Mouse (Mus musculus) stomach, postnatal 0 days (tissue): ENCODE results near the gene N4bp2l2. TPM values are rescaled to one million over a fixed set of nuclear protein-coding genes. Genes with fewer than 3 reads are reported as not detected.
"Not testable (repeated sequence)": the region's sequence is repeated elsewhere in the genome, so short reads cannot be mapped to it uniquely, and the experiment has no call there.

ENCODE experiments used
- ATAC-seq: fragments of 200-750 bp; cut with Nextera tagmentation; 2 replicates; pipeline ENCODE4 v1.8.0; 2017; ENCODE audit not compliant: low FRiP score, low TSS enrichment
- DNase-seq: peaks from one replicate; pipeline ENCODE4 v3.0.0-alpha.2; 2016; ENCODE audit warnings: low spot score
- H3K27ac ChIP-seq: fragments of 300-500 bp; sonication (generic); replicated peaks from 2 replicates; pipeline ENCODE4 v1.5.1; 2014; ENCODE audit warnings: mild to moderate bottlenecking, control low read depth
- H3K27me3 ChIP-seq: fragments of 300-500 bp; sonication (generic); 2 replicates; pipeline ENCODE4 v1.6.1; 2014; ENCODE audit warnings: low read length; ENCODE audit not compliant: control insufficient read depth, insufficient read depth
- H3K36me3 ChIP-seq: fragments of 300-500 bp; sonication (generic); 2 replicates; pipeline ENCODE4 v1.6.1; 2014; ENCODE audit warnings: low read length, mixed read lengths; ENCODE audit not compliant: control insufficient read depth, insufficient read depth
- H3K4me1 ChIP-seq: fragments of 300-500 bp; sonication (generic); replicated peaks from 2 replicates; pipeline ENCODE4 v1.6.1; 2014; ENCODE audit warnings: antibody characterized with exemption; ENCODE audit not compliant: control insufficient read depth, insufficient read depth
- H3K4me2 ChIP-seq: fragments of 300-500 bp; sonication (generic); replicated peaks from 2 replicates; pipeline ENCODE4 v1.6.1; 2014; ENCODE audit warnings: low read depth, mild to moderate bottlenecking, control low read depth, moderate library complexity
- H3K4me3 ChIP-seq: fragments of 300-500 bp; sonication (generic); 2 replicates; pipeline ENCODE4 v1.5.1; 2014; ENCODE audit warnings: low read depth, low read length, control low read depth
- H3K9ac ChIP-seq: fragments of 300-500 bp; sonication (generic); 2 replicates; pipeline ENCODE4 v1.6.1; 2014; ENCODE audit warnings: mild to moderate bottlenecking, low read length, control low read depth, mixed read lengths
- H3K9me3 ChIP-seq: fragments of 300-500 bp; sonication (generic); 2 replicates; pipeline ENCODE4 v1.6.1; 2016; ENCODE audit warnings: low read length; ENCODE audit not compliant: control insufficient read depth
- CTCF ChIP-seq: IDR thresholded peaks from 2 replicates; pipeline ENCODE4 v1.5.1; 2016; ENCODE audit warnings: antibody characterized with exemption, low read depth, mild to moderate bottlenecking, moderate library complexity
- EP300 ChIP-seq: optimal IDR thresholded peaks from 2 replicates; pipeline ENCODE3; 2016; ENCODE audit warnings: antibody characterized with exemption
- WGBS: fragments of 180-500 bp; shearing (Covaris S2); extraction: QIAGEN DNeasy Blood & Tissue Kit; methylation state at CpG from one replicate; pipeline ENCODE4 v1.1.7; 2014; 5-methylcytosine and 5-hydroxymethylcytosine counted together
- polyA plus RNA-seq: library from polyadenylated mRNA; unstranded; fragments of >200 nt; fragmentation: Nextera tagmentation; extraction: Ambion mirVana; gene quantifications from 2 replicates; pipeline ENCODE4 v1.2.1, GENCODE M21; 2015

The N4bp2l2 gene
- 32.1 and 34.2 TPM in 2 replicates for polyA plus RNA-seq

DNA sequence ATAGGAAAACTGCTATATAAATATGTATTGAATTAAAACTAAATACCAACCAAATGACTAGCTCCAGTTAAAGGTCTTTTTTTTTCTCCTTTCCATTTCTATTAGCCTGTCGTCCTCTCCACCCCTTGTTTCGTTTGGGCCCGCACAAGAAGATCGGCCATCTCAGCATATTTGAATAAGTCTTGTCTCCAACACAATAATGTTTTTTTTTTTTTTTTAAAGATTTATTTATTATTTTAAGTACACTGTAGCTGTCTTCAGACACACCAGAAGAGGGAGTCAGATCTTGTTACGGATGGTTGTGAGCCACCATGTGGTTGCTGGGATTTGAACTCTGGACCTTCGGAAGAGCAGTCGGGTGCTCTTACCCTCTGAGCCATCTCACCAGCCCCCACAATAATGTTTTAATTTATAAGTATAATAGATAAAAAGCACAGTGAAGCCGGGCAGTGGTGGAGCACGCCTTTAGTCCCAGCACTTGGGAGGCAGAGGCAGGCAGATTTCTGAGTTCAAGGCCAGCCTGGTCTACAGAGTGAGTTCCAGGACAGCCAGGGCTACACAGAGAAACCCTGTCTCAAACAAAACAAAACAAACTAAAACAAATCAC lies at the start of gene N4bp2l2:
Gene N4bp2l2 (minus strand): TSS at position 51 of the 607 bp plus-strand sequence.
- peak within 1 kb of the TSS; percentile 99 for H3K27ac ChIP-seq
- H3K4me3 ChIP-seq, result peak within 1 kb of the TSS; percentile 95
- DNase-seq, H3K9me3 ChIP-seq, H3K36me3 ChIP-seq, H3K27me3 ChIP-seq, H3K4me1 ChIP-seq, ATAC-seq: not testable (repeated sequence)
- H3K4me2 ChIP-seq, result peak within 1 kb of the TSS; percentile 54
- 90% methylated on average over 8 of the region's 9 CpGs for WGBS
- peak within 1 kb of the TSS; percentile 96 for H3K9ac ChIP-seq

DNA sequence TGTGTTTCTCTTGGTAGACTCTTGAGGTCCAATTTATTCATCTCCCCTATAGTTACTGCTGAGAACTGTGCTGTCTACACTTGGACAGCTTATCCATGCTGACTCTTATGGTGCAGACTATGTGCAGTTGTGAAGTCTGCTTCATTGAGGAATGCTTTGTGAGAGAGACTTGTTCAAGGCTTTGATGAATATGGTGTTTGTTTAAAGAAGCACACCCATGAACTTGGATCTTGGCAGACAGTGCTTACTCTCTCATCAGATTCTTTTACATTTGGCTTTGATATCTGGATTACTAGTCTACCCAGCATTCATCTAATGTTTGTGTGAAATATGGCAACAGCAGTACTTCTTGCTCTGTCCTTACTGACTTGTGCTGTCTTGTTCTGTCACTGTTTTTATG lies 47.4 kb upstream of the N4bp2l2 start:
- no peaks in the 10 kb centered on the region for H3K36me3 ChIP-seq
- H3K27me3 ChIP-seq, result no peaks in the 10 kb centered on the region
- DNase-seq (no peak), ATAC-seq (no peak; the same call in 1 of the 2 replicates)
- no peak overlapping the region for H3K4me3 ChIP-seq
- H3K4me2 ChIP-seq, result no peak overlapping the region
- no peaks in the 10 kb centered on the region for H3K9me3 ChIP-seq
- peak overlapping the region; percentile 19; the same call in 1 of the 2 replicates for H3K27ac ChIP-seq
- no peaks in the 10 kb centered on the region for H3K4me1 ChIP-seq
- TF ChIP-seq EP300, result no peak
- TF ChIP-seq CTCF, result no peak
- no peak overlapping the region for H3K9ac ChIP-seq

DNA sequence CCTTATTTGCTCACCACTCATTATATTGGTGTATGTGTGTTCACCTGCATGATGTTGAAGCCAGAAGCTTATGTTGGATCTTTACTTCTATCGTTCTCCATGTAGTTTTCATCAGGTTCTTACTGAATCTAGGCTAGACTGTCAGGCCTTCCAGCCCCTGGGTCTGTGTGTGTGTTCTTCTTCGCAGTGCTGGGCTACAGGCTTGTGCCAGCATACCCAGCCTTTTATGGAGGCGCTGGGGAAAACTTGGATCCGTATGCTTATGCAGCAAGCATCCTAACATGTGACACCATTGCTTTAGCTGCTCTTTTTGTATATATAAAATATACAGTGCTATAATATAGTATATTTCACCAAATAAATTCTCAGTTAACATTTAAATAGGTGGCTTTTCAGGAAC lies 45.5 kb upstream of the N4bp2l2 start:
- Histone ChIP-seq H3K9ac (no peak overlapping the region), H3K4me1 (no peaks in the 10 kb centered on the region), H3K9me3 (no peaks in the 10 kb centered on the region), H3K27me3 (no peaks in the 10 kb centered on the region), H3K4me3 (no peak overlapping the region), H3K36me3 (no peaks in the 10 kb centered on the region), H3K4me2 (no peak overlapping the region), H3K27ac (0 out of 2 replicates have a peak overlapping the region, but pooled peaks have one; percentile 30)
- 75% methylated on average over 4 of the region's 4 CpGs for WGBS
- DNase-seq (no peak), ATAC-seq (peak; percentile 42; the same call in 1 of the 2 replicates)
- TF ChIP-seq EP300 (no peak), CTCF (no peak)

DNA sequence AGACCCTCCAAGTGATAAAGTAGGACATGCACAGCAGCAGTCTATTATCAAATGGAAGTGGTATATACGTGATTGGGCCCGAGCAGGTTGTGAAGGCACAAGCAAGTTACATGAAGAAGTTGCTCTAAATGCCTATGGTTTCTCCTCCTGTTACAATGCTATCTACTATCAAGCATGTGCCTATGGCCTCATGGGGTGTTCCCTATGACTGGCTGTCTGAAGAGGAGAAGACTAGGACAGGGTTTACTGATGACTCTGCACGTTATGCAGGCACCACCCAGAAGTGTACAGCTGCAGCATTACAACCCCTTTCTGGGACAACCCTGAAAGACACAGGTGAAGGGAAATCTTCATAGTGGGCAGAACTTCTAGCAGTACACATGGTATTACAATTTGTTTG lies 41.2 kb upstream of the N4bp2l2 start:
- not testable (repeated sequence) for ATAC-seq, H3K4me1 ChIP-seq, H3K4me3 ChIP-seq, H3K27ac ChIP-seq, H3K9ac ChIP-seq, H3K36me3 ChIP-seq, H3K27me3 ChIP-seq, H3K4me2 ChIP-seq, DNase-seq, H3K9me3 ChIP-seq
- WGBS, result 90% methylated on average over 3 of the region's 3 CpGs

DNA sequence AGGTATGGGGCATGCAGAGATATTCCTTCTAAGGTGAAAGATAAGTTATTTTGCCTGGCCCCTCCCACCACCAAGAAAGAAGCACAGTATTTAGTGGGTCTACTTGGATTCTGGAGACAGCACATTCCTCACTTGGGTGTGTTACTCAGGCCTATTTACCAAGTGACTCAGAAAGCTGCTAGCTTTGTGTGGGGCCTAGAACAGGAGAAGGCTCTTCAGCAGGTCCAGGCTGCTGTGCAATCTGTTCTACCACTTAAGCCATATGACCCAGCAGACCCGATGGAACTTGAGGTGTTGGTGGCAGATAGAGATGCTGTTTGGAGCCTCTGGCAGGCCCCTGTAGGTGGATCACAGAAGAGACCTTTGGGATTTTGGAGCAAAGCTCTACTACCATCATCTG lies 40.7 kb upstream of the N4bp2l2 start:
- WGBS, result 74% methylated on average over 1 of the region's 1 CpGs
- not testable (repeated sequence) for ATAC-seq, H3K4me2 ChIP-seq, H3K4me3 ChIP-seq, H3K4me1 ChIP-seq, H3K27me3 ChIP-seq, H3K9me3 ChIP-seq, DNase-seq, H3K27ac ChIP-seq, H3K36me3 ChIP-seq, H3K9ac ChIP-seq

DNA sequence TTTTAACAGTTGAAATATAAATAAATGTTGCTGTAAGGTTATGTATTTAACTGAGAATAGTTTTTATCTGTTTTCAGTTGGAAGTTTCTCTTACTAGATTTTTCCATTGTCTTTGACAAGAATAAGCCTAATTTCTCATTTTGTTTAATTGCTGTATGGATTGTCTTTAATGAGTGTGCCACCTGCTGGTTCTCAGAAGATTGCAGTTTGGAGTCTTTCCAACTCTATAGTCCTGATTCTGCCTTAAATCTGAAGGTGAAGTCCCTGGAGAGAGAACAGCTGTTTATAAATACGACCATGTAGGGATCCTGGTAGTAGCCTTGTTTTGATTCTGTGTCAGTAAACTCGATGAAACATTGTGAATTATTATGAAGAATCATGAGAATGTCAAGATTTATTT lies 36.7 kb upstream of the N4bp2l2 start:
- Histone ChIP-seq H3K36me3 (no peaks in the 10 kb centered on the region), H3K4me1 (no peaks in the 10 kb centered on the region), H3K27ac (no peak overlapping the region), H3K4me3 (no peak overlapping the region), H3K9me3 (no peaks in the 10 kb centered on the region), H3K4me2 (no peak overlapping the region), H3K27me3 (no peaks in the 10 kb centered on the region), H3K9ac (no peak overlapping the region)
- DNase-seq, result peak; percentile 31
- TF ChIP-seq EP300 (no peak), CTCF (peak; percentile 78)
- ATAC-seq, result no peak
- 33% methylated on average over 2 of the region's 2 CpGs for WGBS
